Mouse (Mus musculus) intestine, embryonic 15.5 days (tissue): ENCODE measurements around the gene Ctbp2. TPM values are rescaled to one million over a fixed set of nuclear protein-coding genes. Genes with fewer than 3 reads are reported as not detected.

ENCODE experiments used
- polyA plus RNA-seq: library from polyadenylated mRNA; unstranded; fragments of >200 nt; fragmentation: Nextera tagmentation; extraction: Ambion mirVana; gene quantifications from 2 replicates; pipeline ENCODE4 v1.2.1, GENCODE M21; 2015

Gene Ctbp2
- polyA plus RNA-seq, 1 experiment from 2014 or later, result 85.5 TPM

Other genes with a start within 250 kb of the Ctbp2 start
- gene Zranb1, start 193.2 kb downstream of the Ctbp2 start, polyA plus RNA-seq, result 9.9 and 10.6 TPM in 2 replicates
- 61.9 and 67.0 TPM in 2 replicates for gene Fgfr2, start 1.0 kb downstream of the Ctbp2 start, polyA plus RNA-seq